Mouse (Mus musculus) MEL (cell line): ENCODE measurements at regions not wholly inside any gene's neighbourhood (a gene's known extent, or its start where the extent isn't known, plus 50 kb on each side); places are given as distances from the start of the nearest gene placed in this dataset.

Experiments used
- DNase-seq: peaks from one replicate; pipeline ENCODE4 v3.0.0; 2011; ENCODE audit warnings: low read depth, low spot score
- H3K27ac ChIP-seq: 2 replicates; pipeline ENCODE4 v1.5.1; 2012; ENCODE audit warnings: low read depth, mild to moderate bottlenecking, control low read depth, low read length, moderate library complexity; ENCODE audit not compliant: control insufficient read depth
- H3K27me3 ChIP-seq, 2 experiments: fragments of 150-350 bp in 1 of 2; sonication (generic) in 1 of 2; 2 replicates each; pipeline ENCODE4 v1.6.1; 2012; ENCODE audit warnings: low read length in 2 of 2, mild to moderate bottlenecking in 2 of 2, improper control_type of control experiment in 1 of 2, moderate library complexity in 1 of 2; ENCODE audit not compliant: insufficient read depth in 2 of 2, control insufficient read depth in 1 of 2
- H3K36me3 ChIP-seq, 2 experiments: 2 replicates each; pipeline ENCODE4 v1.6.1; 2012 to 2014; ENCODE audit warnings: low read length in 2 of 2, improper control_type of control experiment in 1 of 2, inconsistent platforms in 1 of 2, mild to moderate bottlenecking in 1 of 2; ENCODE audit not compliant: insufficient read depth in 2 of 2, control insufficient read depth in 1 of 2
- H3K4me1 ChIP-seq, 2 experiments: fragments of 150-350 bp in 1 of 2; sonication (generic) in 1 of 2; 2 replicates each; pipeline ENCODE4 v1.6.1; 2012; ENCODE audit warnings: low read length in 2 of 2, improper control_type of control experiment in 1 of 2, mild to moderate bottlenecking in 1 of 2; ENCODE audit not compliant: insufficient read depth in 2 of 2, control insufficient read depth in 1 of 2
- H3K4me3 ChIP-seq, 2 experiments: fragments of 150-350 bp in 1 of 2; sonication (generic) in 1 of 2; 2 replicates each; pipeline ENCODE4 v1.5.1; 2012; ENCODE audit warnings: low read depth in 2 of 2, low read length in 2 of 2, mild to moderate bottlenecking in 2 of 2, moderate library complexity in 2 of 2, control low read depth in 1 of 2, improper control_type of control experiment in 1 of 2; ENCODE audit not compliant: control insufficient read depth in 1 of 2, insufficient read depth in 1 of 2
- H3K79me2 ChIP-seq: 2 replicates; pipeline ENCODE4 v1.6.1; 2012; ENCODE audit warnings: mild to moderate bottlenecking, low read length, moderate library complexity; ENCODE audit not compliant: control insufficient read depth, poor library complexity, insufficient read depth
- H3K9ac ChIP-seq: 2 replicates; pipeline ENCODE4 v1.6.1; 2012; ENCODE audit warnings: low read depth, mild to moderate bottlenecking, control low read depth, low read length, moderate library complexity; ENCODE audit not compliant: control insufficient read depth, poor library complexity, severe bottlenecking
- H3K9me3 ChIP-seq: fragments of 150-350 bp; sonication (generic); replicated peaks from 2 replicates; pipeline ENCODE4 v1.6.1; 2012; ENCODE audit warnings: mild to moderate bottlenecking, low read length, improper control_type of control experiment, moderate library complexity; ENCODE audit not compliant: insufficient read depth
- CHD1 ChIP-seq: IDR thresholded peaks from 2 replicates; pipeline ENCODE4 v1.6.1; 2012; ENCODE audit warnings: low read depth, mild to moderate bottlenecking, inconsistent platforms, low read length, improper control_type of control experiment
- HCFC1 ChIP-seq: IDR thresholded peaks from 2 replicates; pipeline ENCODE4 v1.6.1; 2012; ENCODE audit warnings: low read depth, mild to moderate bottlenecking, inconsistent platforms, low read length, improper control_type of control experiment, moderate library complexity
- POLR2AphosphoS2 ChIP-seq: IDR thresholded peaks from 2 replicates; pipeline ENCODE4 v1.6.1; 2011; ENCODE audit warnings: low read length, improper control_type of control experiment

GRCm38 (mm10) chr8:31762091-31762490 lies 1666.4 kb upstream of the 5930422O12Rik start:
- no peak overlapping the region for H3K27ac ChIP-seq
- TF ChIP-seq HCFC1: no peak
- no peak for TF ChIP-seq CHD1
- no peak for TF ChIP-seq POLR2AphosphoS2
- no peaks in the 10 kb centered on the region for H3K4me1 ChIP-seq
- no peaks in the 10 kb centered on the region for H3K27me3 ChIP-seq
- H3K9me3 ChIP-seq: no peaks in the 10 kb centered on the region
- H3K36me3 ChIP-seq: no peaks in the 10 kb centered on the region
- no peak for DNase-seq
- H3K79me2 ChIP-seq: no peaks in the 10 kb centered on the region
- no peak overlapping the region for H3K4me3 ChIP-seq
- no peak overlapping the region for H3K9ac ChIP-seq
